Comparison of ENCODE assay signal across 19 mouse cellular contexts in genomic region chr15:5446756-5447314, GRCm38 (mm10).
A peak's percentile ranks its signal among the peaks of the same experiment; 100 is the strongest.
DNase-seq lines count a peak whose midpoint lies in the region; ATAC-seq and TF ChIP-seq lines count a peak whose summit lies in the region.
"Had no signal": no experiment of that assay in that cellular context is flagged by ENCODE, and none has a peak within 500 bp of the region (broad histone marks: within the 10 kb centered on the region; RNA-seq: fewer than 3 reads in every experiment).

No protein-coding gene starts in this region.

- H3K9me3 ChIP-seq in CH12.LX (replicated peaks; ENCODE audit: low read length): peaks cover 3% of the 10 kb centered on the region
- no peaks in the 10 kb centered on the region for H3K9me3 ChIP-seq in forebrain, embryonic 12.5 days
- H3K9me3 ChIP-seq: forebrain, embryonic 15.5 days; lung, embryonic 15.5 days; midbrain, embryonic 15.5 days had no signal

- H3K4me3 ChIP-seq in lung, adult 2 months (replicated peaks; ENCODE audit: extremely low read depth, low read depth, low read length): no peak overlapping the region
- H3K4me3 ChIP-seq in CH12.LX (replicated peaks in 1 of 3; ENCODE audit: low read depth in 2 of 3, low read length in 2 of 3, poor library complexity in 1 of 3): no peak overlapping the region
- H3K4me3 ChIP-seq in forebrain, embryonic 12.5 days (replicated peaks): no peak overlapping the region
- H3K4me3 ChIP-seq: forebrain, embryonic 15.5 days; lung, embryonic 15.5 days; midbrain, embryonic 15.5 days had no signal

- H3K36me3 ChIP-seq in CH12.LX (replicated peaks in 1 of 2; ENCODE audit: control insufficient read depth in 1 of 2, insufficient read depth in 1 of 2, low read length in 1 of 2): no peaks in the 10 kb centered on the region
- no peaks in the 10 kb centered on the region for H3K36me3 ChIP-seq in forebrain, embryonic 12.5 days (replicated peaks)
- H3K36me3 ChIP-seq: forebrain, embryonic 15.5 days; lung, embryonic 15.5 days; midbrain, embryonic 15.5 days had no signal

- H3K27ac ChIP-seq in CH12.LX (ENCODE audit: insufficient read depth, low read depth): peak overlapping the region; percentile 60
- no peak overlapping the region for H3K27ac ChIP-seq in forebrain, embryonic 12.5 days
- H3K27ac ChIP-seq: forebrain, embryonic 15.5 days; lung, embryonic 15.5 days; midbrain, embryonic 15.5 days; stomach, postnatal 0 days had no signal

- no peaks in the 10 kb centered on the region for H3K79me2 ChIP-seq in CH12.LX (replicated peaks; ENCODE audit: control insufficient read depth, extremely low read depth, insufficient read depth, poor library complexity, severe bottlenecking)

- in situ Hi-C loops in CH12.LX (cut with MboI; ENCODE audit: low pct_ligation_motif_present, low pct_unique_long_range_greater_than_20kb, low sequenced_read_pairs): no loop called here

- peak; percentile 78 for ATAC-seq in granulocyte monocyte progenitor cell, adult 5-6 weeks (replicated peaks; ENCODE audit: poor library complexity, severe bottlenecking)
- no peak for ATAC-seq in forebrain, embryonic 12.5 days (ENCODE audit: low FRiP score)
- ATAC-seq: forebrain, embryonic 15.5 days; intestine, embryonic 16.5 days; midbrain, embryonic 15.5 days had no signal

- peak; percentile 16 for DNase-seq in lung, postnatal 25 days (ENCODE audit: low spot score)
- no peak for DNase-seq in lung, adult 2 months
- peak; percentile 68 for DNase-seq in CH12.LX (ENCODE audit: extremely low read depth)
- peak; percentile 16 for DNase-seq in naive thymus-derived CD4-positive, alpha-beta T cell, adult 2 months (ENCODE audit: low read depth)
- no peak for DNase-seq in thymus, adult 18-20 months
- DNase-seq in right cerebral cortex, postnatal 25 days: no peak
- DNase-seq: adrenal gland, postnatal 14 days; cerebellum, postnatal 36 days; kidney, postnatal 25 days; right cerebral cortex, postnatal 14 days; thymus, postnatal 36 days had no signal

- no peak for TF ChIP-seq POLR2A in lung, adult 2 months (IDR thresholded peaks at IDR 0.05; ENCODE audit: borderline replicate concordance, extremely low read depth, low read depth, low read length)
- no peak for TF ChIP-seq POLR2A in CH12.LX (IDR thresholded peaks at IDR 0.05; ENCODE audit: low read depth, low read length)

- H3K27me3 ChIP-seq in CH12.LX (replicated peaks): no peaks in the 10 kb centered on the region
- H3K27me3 ChIP-seq in forebrain, embryonic 12.5 days: no peaks in the 10 kb centered on the region
- H3K27me3 ChIP-seq: forebrain, embryonic 15.5 days; lung, embryonic 15.5 days; midbrain, embryonic 15.5 days had no signal

- no peak for TF ChIP-seq RAD21 in CH12.LX (IDR thresholded peaks at IDR 0.05; ENCODE audit: low read depth, low read length)

- dilution Hi-C loops in CH12.LX (cut with MboI; ENCODE audit: extremely low pct_ligation_motif_present, extremely low pct_unique_long_range_greater_than_20kb, low sequenced_read_pairs): no loop called here

- no peak for TF ChIP-seq CTCF in lung, adult 2 months (IDR thresholded peaks at IDR 0.05; ENCODE audit: insufficient read depth, low read length)
- no peak for TF ChIP-seq CTCF in CH12.LX (conservative IDR thresholded peaks at IDR 0.05 in 1 of 2, IDR thresholded peaks at IDR 0.05 in 1 of 2; ENCODE audit: low read depth in 2 of 2, low read length in 2 of 2)

- H3K9ac ChIP-seq in CH12.LX (ENCODE audit: insufficient read depth, low read depth): no peak overlapping the region
- no peak overlapping the region for H3K9ac ChIP-seq in forebrain, embryonic 12.5 days
- H3K9ac ChIP-seq: forebrain, embryonic 15.5 days; lung, embryonic 15.5 days; midbrain, embryonic 15.5 days had no signal

- TF ChIP-seq EP300 in CH12.LX (IDR thresholded peaks at IDR 0.05; ENCODE audit: low read length): peak; percentile 64; the same call in 1 of the 2 replicates

- no peaks in the 10 kb centered on the region for H3K4me1 ChIP-seq in lung, adult 2 months (ENCODE audit: control insufficient read depth, insufficient read depth, low read length)
- H3K4me1 ChIP-seq in CH12.LX (ENCODE audit: control insufficient read depth in 1 of 2, insufficient read depth in 2 of 2): peaks cover 5 to 13% of the 10 kb centered on the region in 2 experiments
- no peaks in the 10 kb centered on the region for H3K4me1 ChIP-seq in forebrain, embryonic 12.5 days
- H3K4me1 ChIP-seq: forebrain, embryonic 15.5 days; lung, embryonic 15.5 days; midbrain, embryonic 15.5 days had no signal

- WGBS in lung, adult 2 months: 55% methylated on average over 4 of the region's 4 CpGs
- 72% methylated on average over 4 of the region's 4 CpGs for WGBS in forebrain, embryonic 12.5 days

- peak overlapping the region; percentile 40; the same call in 1 of the 2 replicates for H3K4me2 ChIP-seq in CH12.LX (ENCODE audit: insufficient read depth, low read depth, poor library complexity, severe bottlenecking)
- no peak overlapping the region for H3K4me2 ChIP-seq in forebrain, embryonic 12.5 days
- H3K4me2 ChIP-seq: forebrain, embryonic 15.5 days; heart, embryonic 11.5 days; lung, embryonic 15.5 days; midbrain, embryonic 15.5 days had no signal

TF ChIP-seq in CH12.LX, 34 proteins besides CTCF, POLR2A, EP300 and RAD21:
- TF ChIP-seq HCFC1 (IDR thresholded peaks at IDR 0.05; ENCODE audit: low read depth, low read length): no peak; the same call in 1 of the 2 replicates
- no peak for TF ChIP-seq JUN (IDR thresholded peaks at IDR 0.05; ENCODE audit: insufficient read depth, low read depth, low read length)
- no peak for TF ChIP-seq ZMIZ1 (IDR thresholded peaks at IDR 0.05; ENCODE audit: low read depth, low read length)
- TF ChIP-seq BHLHE40 (IDR thresholded peaks at IDR 0.05; ENCODE audit: low read depth, low read length): peak; percentile 60; the same call in 1 of the 2 replicates
- no peak for TF ChIP-seq E2F4 (IDR thresholded peaks at IDR 0.05; ENCODE audit: insufficient replicate concordance, low read depth, low read length)
- peak; percentile 91 for TF ChIP-seq CHD1 (IDR thresholded peaks at IDR 0.05; ENCODE audit: low read depth, low read length)
- TF ChIP-seq UBTF (IDR thresholded peaks at IDR 0.05; ENCODE audit: low read depth, low read length): no peak
- no peak; the same call in 1 of the 2 replicates for TF ChIP-seq MAX (IDR thresholded peaks at IDR 0.05; ENCODE audit: low read length)
- no peak for TF ChIP-seq GABPA (IDR thresholded peaks at IDR 0.05; ENCODE audit: insufficient replicate concordance, low read depth, low read length)
- TF ChIP-seq MAFK (IDR thresholded peaks at IDR 0.05; ENCODE audit: insufficient replicate concordance, low read length): 0 out of 2 replicates have a peak, but pooled peaks have one; percentile 33
- peak; percentile 84 for TF ChIP-seq ETS1 (conservative IDR thresholded peaks at IDR 0.05; ENCODE audit: low read depth, low read length)
- 0 out of 2 replicates have a peak, but pooled peaks have one; percentile 33 for TF ChIP-seq MEF2A (IDR thresholded peaks at IDR 0.05; ENCODE audit: borderline replicate concordance, low read depth, low read length)
- TF ChIP-seq ZC3H11A (IDR thresholded peaks at IDR 0.05; ENCODE audit: low read depth, low read length): no peak
- no peak for TF ChIP-seq USF2 (conservative IDR thresholded peaks at IDR 0.05; ENCODE audit: low read depth, low read length)
- no peak for TF ChIP-seq MYC (IDR thresholded peaks at IDR 0.05; ENCODE audit: low read depth, low read length)
- TF ChIP-seq TBP (conservative IDR thresholded peaks at IDR 0.05; ENCODE audit: low read depth, low read length): no peak
- TF ChIP-seq MXI1 (IDR thresholded peaks at IDR 0.05; ENCODE audit: low read depth, low read length): peak; percentile 31; the same call in 1 of the 2 replicates
- no peak for TF ChIP-seq KAT2A (IDR thresholded peaks at IDR 0.05; ENCODE audit: insufficient replicate concordance, low read length)
- TF ChIP-seq NRF1 (IDR thresholded peaks at IDR 0.05; ENCODE audit: low read depth, low read length): no peak
- TF ChIP-seq SMC3 (IDR thresholded peaks at IDR 0.05; ENCODE audit: low read depth, low read length): no peak
- no peak for TF ChIP-seq CHD2 (IDR thresholded peaks at IDR 0.05; ENCODE audit: low read length)
- peak; percentile 36; the same call in 1 of the 2 replicates for TF ChIP-seq SIN3A (IDR thresholded peaks at IDR 0.05; ENCODE audit: low read length)
- no peak for TF ChIP-seq PAX5 (IDR thresholded peaks at IDR 0.05; ENCODE audit: low read length)
- peak; percentile 77; the same call in 1 of the 2 replicates for TF ChIP-seq IRF4 (IDR thresholded peaks at IDR 0.05; ENCODE audit: low read depth, low read length)
- TF ChIP-seq ZNF384 (IDR thresholded peaks at IDR 0.05; ENCODE audit: low read depth, low read length): no peak
- TF ChIP-seq TCF12 (IDR thresholded peaks at IDR 0.05; ENCODE audit: low read depth, low read length): peak; percentile 73; the same call in 1 of the 2 replicates
- TF ChIP-seq POLR2AphosphoS2 (IDR thresholded peaks at IDR 0.05; ENCODE audit: low read depth, low read length): no peak
- peak; percentile 71; the same call in 1 of the 2 replicates for TF ChIP-seq RCOR1 (conservative IDR thresholded peaks at IDR 0.05; ENCODE audit: low read depth, low read length)
- peak; percentile 34; the same call in 1 of the 2 replicates for TF ChIP-seq JUND (conservative IDR thresholded peaks at IDR 0.05; ENCODE audit: low read depth, low read length)
- TF ChIP-seq MAZ (IDR thresholded peaks at IDR 0.05; ENCODE audit: low read depth, low read length): no peak
- no peak for TF ChIP-seq ZKSCAN1 (IDR thresholded peaks at IDR 0.05; ENCODE audit: borderline replicate concordance, low read depth, low read length)
- TF ChIP-seq USF1 (IDR thresholded peaks at IDR 0.05; ENCODE audit: low read depth, low read length): no peak
- TF ChIP-seq ELF1 (IDR thresholded peaks at IDR 0.05; ENCODE audit: low read depth, low read length): no peak
- no peak for TF ChIP-seq NELFE (IDR thresholded peaks at IDR 0.05; ENCODE audit: low read depth, low read length)

Comparison
In these comparisons a context has a peak if more than half of its experiments do, and no peak if none do; other contexts are left out.
1. DNase-seq: peak in lung, postnatal 25 days (single experiment), CH12.LX (single experiment) and naive thymus-derived CD4-positive, alpha-beta T cell, adult 2 months (single experiment); none in lung, adult 2 months (single experiment), thymus, adult 18-20 months (0 of 2) and right cerebral cortex, postnatal 25 days (single experiment).